Mouse (Mus musculus): ENCODE results near the gene Tsc2.

Gene Tsc2

GRCm38 (mm10) chr17:24646381-24646780 lies 14.0 kb upstream of the Tsc2 start:
- DNase-seq: no peak

GRCm38 (mm10) chr17:24645916-24646315 lies 13.5 kb upstream of the Tsc2 start:
- peak; percentile 64 to 86 for DNase-seq

GRCm38 (mm10) chr17:24644875-24645721 lies 12.7 kb upstream of the Tsc2 start:
- DNase-seq: peak; percentile 69 to 88

GRCm38 (mm10) chr17:24644030-24644715 lies 11.7 kb upstream of the Tsc2 start:
- DNase-seq: peak; percentile 55 to 74

GRCm38 (mm10) chr17:24642791-24643343 lies 10.4 kb upstream of the Tsc2 start:
- DNase-seq: no peak

GRCm38 (mm10) chr17:24641944-24642343 lies 9.5 kb upstream of the Tsc2 start:
- no peak for DNase-seq

GRCm38 (mm10) chr17:24640581-24640980 lies 8.2 kb upstream of the Tsc2 start:
- no peak for DNase-seq

- DNase-seq: no peak
These were observed 7.7 kb upstream of the Tsc2 start for GRCm38 (mm10) chr17:24640119-24640518.

- DNase-seq: no peak
These were observed 7.2 kb upstream of the Tsc2 start for GRCm38 (mm10) chr17:24639571-24639988.

- peak; percentile 80 to 87 for DNase-seq
These were observed 6.4 kb upstream of the Tsc2 start for GRCm38 (mm10) chr17:24638840-24639239.

GRCm38 (mm10) chr17:24638214-24638613 lies 5.8 kb upstream of the Tsc2 start:
- DNase-seq: peak; percentile 49 to 64

- no peak for DNase-seq
These were observed 4.5 kb upstream of the Tsc2 start for GRCm38 (mm10) chr17:24636781-24637481.

GRCm38 (mm10) chr17:24635694-24636093 lies 3.3 kb upstream of the Tsc2 start:
- DNase-seq: peak in 1 of 2 experiments; percentile 43

- DNase-seq: peak; percentile 58 to 81
These were observed 2.6 kb upstream of the Tsc2 start for GRCm38 (mm10) chr17:24635024-24635423.

- DNase-seq: no peak
These were observed 1.4 kb upstream of the Tsc2 start for GRCm38 (mm10) chr17:24633831-24634230.

GRCm38 (mm10) chr17:24632813-24633449 lies 501 bp upstream of the Tsc2 start:
- peak; percentile 79 to 89 for DNase-seq

- DNase-seq: no peak
These were observed 2.4 kb downstream of the Tsc2 start for GRCm38 (mm10) chr17:24630072-24630471.

GRCm38 (mm10) chr17:24628646-24629045 lies 3.8 kb downstream of the Tsc2 start:
- peak; percentile 74 to 86 for DNase-seq

GRCm38 (mm10) chr17:24625472-24625871 lies 7.0 kb downstream of the Tsc2 start:
- no peak for DNase-seq

- DNase-seq: peak in 1 of 2 experiments; percentile 28
These were observed 14.8 kb downstream of the Tsc2 start for GRCm38 (mm10) chr17:24617561-24618194.

- no peak for DNase-seq
These were observed 21.7 kb downstream of the Tsc2 start for GRCm38 (mm10) chr17:24610711-24611110.

GRCm38 (mm10) chr17:24608874-24609273 lies 23.6 kb downstream of the Tsc2 start:
- no peak for DNase-seq
